Mouse (Mus musculus): ENCODE results near the gene Arid3a.
"Not testable (repeated sequence)": the region's sequence is repeated elsewhere in the genome, so short reads cannot be mapped to it uniquely, and the experiment has no call there.

The Arid3a gene

DNA sequence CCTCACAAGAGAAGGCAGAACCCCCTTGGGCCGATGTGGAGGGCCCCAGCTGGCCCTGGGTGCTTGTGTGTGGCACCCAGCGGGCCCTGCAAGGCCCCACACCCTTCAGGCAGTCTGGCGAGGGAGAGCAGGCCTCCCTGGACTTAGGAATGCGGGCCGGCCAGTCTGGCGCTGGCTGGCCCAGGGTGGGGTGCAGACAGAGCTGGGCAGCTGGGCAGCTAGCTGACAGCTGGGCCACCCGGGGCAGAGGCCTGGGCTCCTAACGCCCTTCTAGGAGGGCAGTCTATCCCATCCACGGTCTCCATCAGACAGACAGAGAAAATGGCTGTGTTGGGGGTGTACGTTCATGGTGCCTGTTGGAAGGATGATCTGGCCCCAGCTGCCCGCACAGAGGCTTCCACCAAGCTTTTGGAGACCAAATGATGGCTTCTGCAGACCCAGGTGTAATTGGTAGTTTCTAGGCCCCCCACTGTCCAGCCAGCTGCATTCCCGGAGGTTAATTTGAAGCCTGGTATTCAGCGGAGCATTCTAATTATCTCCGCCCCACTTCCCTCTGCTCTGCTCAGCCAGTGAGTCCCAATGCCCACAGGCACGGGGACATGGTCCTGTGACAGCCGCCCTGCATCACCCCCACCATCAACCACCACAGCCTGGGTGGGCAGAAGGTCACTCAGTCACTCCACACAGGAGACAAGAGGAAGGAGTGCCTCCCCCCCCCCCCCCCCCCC, 18.8 kb downstream of the Arid3a start:
- in situ Hi-C loops (cut with MboI, MseI): no loop called here

DNA sequence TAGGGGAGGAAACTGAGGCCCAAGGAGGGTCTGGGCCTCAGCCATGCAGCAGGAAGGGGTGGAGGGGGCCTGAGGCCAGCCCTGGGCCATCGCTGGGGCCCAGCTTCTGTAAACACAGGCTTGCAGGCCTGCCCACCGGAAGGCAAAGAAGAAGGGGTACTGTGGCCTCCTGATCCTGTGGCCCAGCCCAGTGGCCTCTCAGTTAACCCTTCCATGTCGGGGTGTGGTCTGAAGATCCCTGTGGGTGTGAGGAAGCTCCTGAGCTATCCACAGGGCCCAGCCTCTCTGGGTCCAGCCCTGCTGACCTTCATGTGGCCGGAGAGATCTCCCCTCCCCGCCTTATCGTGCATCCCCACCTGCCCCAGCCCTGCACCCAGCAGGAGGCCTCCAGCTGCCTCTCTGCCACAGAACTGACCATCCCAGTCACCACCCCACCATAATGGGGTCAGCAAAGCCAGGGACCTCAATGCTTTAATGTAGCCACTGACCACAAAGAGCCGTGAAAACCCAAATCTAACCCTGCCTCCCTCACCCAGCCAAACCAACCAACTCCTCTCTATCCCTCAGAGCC, 20.0 kb downstream of the Arid3a start:
- in situ Hi-C loops (cut with MboI, MseI): no loop called here

DNA sequence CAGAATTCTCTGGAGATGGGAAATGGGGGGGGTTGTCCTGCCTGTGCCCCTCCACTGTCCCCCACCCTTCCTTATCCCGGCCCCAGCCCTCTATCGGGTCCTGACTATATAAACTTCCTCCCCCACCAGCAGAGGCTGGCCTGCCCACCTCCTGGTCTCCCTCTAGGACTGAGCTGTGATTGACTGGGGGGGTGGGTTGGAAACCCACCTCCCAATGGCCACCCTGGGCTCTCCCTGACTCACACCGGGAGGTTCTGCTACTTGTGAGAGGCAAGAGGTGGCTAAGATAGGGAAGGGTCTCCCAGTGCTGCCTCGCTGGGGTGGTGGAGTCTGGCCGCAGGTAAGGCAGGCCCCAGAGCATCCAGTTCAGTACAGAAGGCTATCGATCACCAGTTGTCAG, 20.7 kb downstream of the Arid3a start:
- in situ Hi-C loops (cut with MboI, MseI): no loop called here

DNA sequence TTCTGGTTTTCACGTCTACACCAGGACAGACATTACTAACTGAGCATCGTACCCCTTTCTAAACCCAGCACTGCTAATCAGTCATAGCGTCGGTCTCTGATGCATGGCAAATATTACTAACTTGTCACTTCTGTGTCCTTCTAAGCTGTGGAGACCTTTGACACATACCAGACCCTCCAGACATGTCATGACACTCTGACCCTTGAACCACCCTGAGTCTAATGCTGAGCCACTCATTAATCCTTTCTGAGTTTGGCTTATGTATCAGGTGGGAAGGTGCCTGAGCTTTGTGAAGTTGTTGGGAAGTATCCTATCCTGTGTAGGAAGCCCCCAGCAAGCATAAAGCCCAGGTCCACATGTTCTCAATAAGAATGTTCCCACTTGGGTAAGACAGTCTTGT, 23.0 kb downstream of the Arid3a start:
- in situ Hi-C loops (cut with MboI, MseI): loop anchor here (5.0 kb wide), 1 partner anchor 63 kb away; the partner anchor contains the start of gene Elane

DNA sequence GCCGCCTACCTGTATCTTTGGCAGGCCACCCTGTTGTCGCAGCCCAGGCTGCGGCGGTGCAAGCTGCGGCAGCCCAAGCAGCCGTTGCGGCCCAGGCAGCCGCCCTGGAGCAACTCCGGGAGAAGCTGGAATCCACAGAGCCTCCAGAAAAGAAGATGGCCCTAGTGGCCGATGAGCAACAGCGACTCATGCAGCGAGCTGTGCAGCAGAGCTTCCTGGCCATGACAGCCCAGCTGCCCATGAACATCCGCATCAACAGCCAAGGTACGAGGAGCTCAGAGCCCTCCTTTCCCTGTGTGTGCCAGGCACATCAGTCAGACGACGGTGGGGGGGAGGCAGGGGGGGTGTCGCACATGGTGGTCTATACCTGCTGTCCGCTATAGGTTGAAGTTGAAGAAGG, 23.8 kb downstream of the Arid3a start:
- in situ Hi-C loops (cut with MboI, MseI): loop anchor here (5.0 kb wide), 1 partner anchor 63 kb away; the partner anchor contains the start of gene Elane

DNA sequence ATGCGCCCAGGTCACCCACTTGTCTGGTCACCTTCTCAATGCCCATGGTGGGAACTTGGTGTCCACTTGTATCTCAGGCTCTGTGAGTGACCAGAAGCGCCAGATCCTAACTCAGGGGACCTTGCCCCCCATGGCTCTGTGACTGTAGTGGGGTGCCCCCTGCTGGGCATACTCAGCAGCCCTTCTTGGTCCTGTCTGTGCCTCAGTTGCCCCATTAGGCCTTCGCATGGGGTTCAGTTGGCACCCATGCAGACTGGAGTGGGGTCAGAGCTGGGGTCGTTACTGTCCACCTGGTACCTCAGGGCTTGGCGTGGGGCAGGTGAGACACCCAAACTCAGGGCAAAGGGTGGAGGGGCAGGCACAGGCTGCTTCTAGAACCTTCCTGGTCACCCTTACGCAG, 27.1 kb downstream of the Arid3a start:
- in situ Hi-C loops (cut with MboI, MseI): loop anchor here (5.0 kb wide), 1 partner anchor 67 kb away; the partner anchor contains the start of gene Elane

DNA sequence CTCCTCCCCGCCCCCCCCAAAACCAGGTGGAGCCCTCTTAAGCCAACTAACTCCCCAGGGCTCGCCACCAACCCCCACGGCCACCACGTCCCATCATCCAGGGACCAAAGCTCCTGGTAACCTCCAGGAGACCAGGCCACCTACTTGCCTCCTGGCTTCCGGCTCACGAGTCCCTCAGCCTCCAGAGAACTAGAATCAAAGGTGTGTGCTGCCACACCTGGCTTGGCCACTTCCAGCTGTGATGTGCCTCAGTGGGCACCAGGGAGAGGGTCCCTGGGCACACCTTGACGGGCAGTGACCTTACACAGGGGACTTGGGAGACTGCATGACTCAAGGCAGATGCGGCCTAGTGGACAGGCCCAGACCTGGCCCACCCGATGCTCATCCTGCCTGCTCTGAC, 28.8 kb downstream of the Arid3a start:
- in situ Hi-C loops (cut with MboI, MseI): no loop called here

DNA sequence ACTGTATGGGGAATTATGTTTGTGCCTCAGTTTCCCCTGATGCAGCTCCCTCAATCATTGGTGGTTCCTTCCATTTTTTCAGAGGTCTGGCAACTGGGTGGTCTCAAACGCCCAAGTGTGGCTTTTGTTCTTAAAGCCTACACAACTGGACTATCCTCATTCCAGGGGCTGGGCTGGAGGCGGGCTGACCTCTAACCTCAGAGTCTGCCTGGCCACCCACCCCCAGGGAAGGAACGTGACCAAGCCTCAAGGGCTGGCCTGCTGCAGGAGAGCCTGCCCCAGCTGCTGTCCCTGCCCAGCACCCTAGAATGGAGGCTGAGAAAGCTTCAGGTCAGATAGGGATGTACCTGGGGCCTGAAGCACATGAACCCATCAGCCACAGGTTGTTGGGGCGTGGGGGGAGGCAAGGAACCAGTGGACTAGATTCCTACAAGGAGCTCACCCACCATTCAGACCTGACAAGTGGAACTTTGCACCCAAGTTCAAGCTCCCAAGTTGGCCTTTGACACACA, 29.9 kb downstream of the Arid3a start:
- in situ Hi-C loops (cut with MboI, MseI): no loop called here

DNA sequence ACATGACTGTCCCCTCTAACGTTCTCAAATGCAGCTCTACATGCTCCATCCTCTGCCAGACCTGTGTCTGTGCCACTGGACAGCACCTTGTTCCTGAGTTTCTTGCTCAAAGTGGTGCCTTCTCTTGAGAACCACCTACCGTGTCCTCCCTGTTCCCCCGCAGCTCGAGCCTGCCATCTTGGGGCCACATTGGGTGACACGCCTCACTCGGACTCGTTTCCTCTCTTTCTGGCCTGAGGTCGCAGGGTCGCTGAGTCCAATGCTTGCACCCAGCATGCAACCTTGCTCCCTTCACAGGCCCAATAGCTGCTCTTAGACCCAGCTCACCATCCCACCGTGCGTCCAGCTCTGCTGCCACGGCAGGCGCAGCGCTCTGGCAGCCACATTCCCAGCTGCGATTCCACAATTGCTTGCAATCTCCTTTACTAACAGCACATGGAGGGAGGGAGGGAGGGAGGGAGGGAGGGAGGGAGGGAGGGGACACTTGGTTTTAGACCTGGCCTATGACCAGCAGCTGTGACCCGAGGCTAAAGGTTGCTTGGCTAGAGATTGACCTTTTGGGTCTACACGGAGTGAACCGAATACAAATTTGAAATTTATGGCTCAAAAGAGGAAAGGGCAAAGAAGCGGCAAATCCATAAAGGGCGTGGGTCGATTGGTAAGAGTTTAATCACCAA, 31.4 kb downstream of the Arid3a start:
- in situ Hi-C loops (cut with MboI, MseI): no loop called here

DNA sequence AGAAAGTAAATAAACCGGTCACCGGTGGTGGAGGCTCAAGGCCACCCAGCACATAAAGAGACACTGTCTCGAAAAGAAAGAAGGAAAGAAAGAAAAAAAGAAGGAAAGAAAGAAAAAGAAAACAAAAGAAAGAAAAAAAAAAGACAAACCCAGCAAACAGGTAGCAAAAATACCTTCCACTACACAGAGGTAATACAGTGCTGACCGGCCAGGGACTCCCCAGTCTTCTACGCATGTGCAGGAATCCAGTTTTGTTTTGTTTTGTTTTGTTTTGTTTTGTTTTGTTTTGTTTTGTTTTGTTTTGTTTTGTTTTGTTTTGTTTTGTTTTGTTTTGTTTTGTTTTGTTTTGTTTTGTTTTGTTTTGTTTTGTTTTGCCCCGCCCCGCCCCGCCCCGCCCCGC, 32.6 kb downstream of the Arid3a start:
- in situ Hi-C loops (cut with MboI, MseI): not testable (repeated sequence)

DNA sequence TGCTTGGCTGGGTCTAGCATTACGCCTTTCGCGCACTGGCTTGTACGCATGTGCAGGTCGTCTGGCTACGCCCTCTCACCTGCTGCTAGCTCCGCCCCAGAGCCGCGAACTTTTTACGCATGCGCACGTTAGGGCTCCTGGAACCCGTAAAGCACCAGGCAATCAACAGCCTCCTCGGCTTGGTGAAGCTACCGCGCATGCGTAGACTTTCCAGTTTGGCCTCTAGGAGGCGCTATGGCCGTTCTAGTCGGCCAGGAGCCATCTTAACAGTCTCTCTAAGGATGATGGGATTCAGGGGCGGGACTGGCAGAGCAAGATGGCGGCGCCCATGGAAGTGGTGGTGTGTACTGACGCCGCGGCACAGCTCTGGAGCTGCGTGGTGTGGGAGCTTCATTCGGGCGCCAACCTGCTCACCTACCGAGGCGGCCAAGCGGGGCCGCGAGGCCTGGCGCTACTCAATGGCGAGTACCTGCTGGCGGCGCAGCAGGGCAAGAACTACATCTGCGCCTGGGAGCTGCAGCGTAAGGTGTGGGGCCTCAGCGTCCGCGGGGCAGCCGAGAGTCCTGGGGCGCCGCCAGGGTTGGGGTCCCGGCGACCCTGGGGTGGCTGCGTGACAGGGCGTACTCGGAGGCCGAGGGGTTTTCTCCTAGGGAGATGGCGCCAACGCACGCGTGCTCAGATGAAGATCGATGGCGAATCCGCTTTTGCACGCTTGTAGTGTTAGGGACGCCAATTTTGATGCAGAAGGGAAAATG, 33.2 kb downstream of the Arid3a start, which contains the start of gene Wdr18:
TSS of gene Wdr18 (plus strand) at position 306 of the 755 bp plus-strand sequence.
- in situ Hi-C loops (cut with MboI, MseI): no loop called here

DNA sequence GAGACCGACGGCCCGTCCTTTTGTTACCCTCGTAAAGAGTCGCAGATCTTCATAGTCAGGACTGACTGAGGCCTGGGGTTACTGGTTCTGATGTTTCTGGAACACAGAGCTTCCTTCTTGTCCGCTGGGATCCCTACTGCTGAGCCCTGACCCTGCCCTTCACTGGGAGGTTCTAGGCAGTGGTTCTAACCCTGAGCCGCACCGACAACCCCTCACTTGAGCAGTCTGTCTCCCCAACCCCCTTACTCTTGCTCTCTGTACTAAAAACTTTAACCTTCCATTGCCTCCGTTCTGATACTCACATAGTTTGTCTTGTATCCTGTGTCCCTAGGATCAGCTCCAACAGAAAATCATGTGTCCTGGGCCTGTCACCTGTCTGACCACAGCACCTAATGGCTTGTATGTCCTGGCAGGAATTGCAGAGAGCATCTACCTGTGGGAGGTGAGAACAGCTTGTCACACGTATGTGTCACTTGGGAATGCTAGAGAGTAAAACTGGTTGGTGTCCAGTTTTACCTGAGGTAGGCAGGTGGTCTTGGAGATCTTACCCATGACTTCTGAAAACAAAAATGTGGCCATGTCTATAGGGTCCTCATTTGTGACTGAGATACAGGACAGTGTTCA, 33.9 kb downstream of the Arid3a start:
- in situ Hi-C loops (cut with MboI, MseI): no loop called here

DNA sequence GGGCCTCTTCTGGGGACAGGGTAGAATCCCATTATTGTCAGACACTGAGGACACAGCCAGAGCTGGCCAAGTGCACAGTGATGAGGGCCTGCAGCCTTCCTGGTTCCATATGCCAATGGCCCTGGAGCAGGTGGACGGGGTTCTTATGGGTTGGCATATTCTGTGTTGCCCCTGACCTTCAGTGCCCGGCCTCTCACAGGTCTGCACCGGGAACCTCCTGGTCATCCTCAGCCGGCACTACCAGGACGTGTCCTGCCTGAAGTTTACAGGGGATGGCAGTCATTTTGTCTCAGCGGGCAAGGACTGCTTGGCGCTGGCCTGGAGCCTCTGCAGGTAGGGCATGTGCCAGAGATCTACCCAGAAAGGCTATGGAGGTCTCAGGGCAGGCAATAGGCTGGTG, 37.9 kb downstream of the Arid3a start:
- in situ Hi-C loops (cut with MboI, MseI): no loop called here

DNA sequence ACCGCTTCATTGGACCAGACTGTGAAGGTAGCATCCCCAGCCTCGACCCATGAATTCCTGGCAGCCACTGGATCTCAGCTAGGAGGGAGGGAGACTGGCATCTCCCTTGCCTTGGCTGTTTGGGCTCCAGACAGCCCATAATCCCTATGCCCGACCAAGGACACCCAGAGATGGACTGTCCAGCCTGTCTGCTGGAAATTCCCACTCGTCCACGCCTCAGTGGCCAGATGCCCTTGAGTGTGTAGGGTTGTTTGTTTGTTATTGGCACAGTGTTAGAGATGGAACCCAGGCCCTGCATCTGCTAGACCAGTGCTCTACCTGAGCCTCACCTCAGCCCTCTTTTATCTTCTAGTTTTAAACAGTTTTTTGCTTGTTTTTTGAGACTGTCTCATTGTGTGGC, 38.5 kb downstream of the Arid3a start:
- in situ Hi-C loops (cut with MboI, MseI): no loop called here

DNA sequence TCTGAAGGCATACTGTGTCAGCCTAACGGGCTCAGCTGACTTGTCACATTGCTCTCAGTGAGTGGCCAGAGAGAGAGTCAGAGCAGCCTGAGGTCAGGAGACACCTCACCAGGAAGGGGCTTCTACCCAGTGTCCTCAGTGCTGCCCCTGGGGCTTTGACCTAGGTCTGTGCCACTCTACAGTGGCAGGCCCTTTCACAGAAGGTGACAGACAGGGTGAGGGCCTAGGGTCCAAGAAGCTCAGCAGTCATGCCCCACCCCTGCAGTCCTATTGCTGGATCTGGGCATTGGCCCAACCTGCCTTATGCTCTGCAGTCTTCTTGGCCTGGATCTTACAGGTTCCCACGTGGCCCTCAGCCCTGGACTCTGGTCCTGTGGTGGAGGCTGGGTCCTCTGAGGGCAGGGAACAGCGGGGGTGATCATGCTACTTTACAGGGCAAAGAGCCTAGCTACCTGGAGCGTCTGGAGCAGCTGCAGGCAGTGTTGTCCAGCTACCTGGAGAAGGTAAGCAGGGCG, 40.1 kb downstream of the Arid3a start:
- in situ Hi-C loops (cut with MboI, MseI): no loop called here

DNA sequence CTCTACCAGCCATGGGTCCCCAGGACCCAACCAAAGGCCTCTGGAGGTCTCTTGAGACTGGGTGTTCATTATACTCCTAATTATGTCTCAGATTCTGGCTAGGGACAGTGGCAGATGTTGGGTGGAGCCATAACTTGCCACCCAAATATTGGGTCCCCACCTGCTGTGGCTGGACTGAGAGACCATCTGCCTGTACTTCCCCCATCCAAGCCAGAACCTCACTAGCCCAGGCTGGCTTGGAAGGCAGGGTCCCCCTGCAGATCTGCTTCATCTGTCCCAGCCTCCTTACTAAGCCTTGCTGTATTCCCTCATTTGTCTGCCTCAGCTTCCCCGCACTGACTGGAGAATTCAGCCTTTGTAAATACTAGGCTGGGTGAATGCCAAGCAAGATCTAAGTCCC, 41.3 kb downstream of the Arid3a start:
- in situ Hi-C loops (cut with MboI, MseI): no loop called here

DNA sequence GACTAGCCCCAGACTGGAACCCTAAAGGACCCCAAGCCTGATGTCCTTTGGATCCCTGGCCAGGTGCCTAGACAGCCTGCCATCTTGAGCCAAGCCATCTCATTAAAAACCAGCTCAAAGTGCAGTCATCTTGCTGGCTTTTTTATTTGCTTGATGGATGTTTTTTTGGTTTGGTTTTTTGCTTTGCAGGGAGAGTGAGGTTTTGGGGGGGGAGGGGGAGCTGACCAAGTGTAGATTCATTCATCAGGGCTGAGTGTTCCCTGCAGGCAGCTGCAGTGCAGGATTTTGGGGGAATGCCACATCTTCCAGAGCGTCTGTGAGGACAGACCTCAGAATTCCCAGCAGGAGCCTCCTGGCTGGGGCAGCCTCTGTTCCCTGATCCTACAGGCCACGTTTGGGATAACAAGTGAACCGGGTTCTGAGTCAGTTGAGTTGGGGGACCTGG, 42.3 kb downstream of the Arid3a start:
- in situ Hi-C loops (cut with MboI, MseI): no loop called here

DNA sequence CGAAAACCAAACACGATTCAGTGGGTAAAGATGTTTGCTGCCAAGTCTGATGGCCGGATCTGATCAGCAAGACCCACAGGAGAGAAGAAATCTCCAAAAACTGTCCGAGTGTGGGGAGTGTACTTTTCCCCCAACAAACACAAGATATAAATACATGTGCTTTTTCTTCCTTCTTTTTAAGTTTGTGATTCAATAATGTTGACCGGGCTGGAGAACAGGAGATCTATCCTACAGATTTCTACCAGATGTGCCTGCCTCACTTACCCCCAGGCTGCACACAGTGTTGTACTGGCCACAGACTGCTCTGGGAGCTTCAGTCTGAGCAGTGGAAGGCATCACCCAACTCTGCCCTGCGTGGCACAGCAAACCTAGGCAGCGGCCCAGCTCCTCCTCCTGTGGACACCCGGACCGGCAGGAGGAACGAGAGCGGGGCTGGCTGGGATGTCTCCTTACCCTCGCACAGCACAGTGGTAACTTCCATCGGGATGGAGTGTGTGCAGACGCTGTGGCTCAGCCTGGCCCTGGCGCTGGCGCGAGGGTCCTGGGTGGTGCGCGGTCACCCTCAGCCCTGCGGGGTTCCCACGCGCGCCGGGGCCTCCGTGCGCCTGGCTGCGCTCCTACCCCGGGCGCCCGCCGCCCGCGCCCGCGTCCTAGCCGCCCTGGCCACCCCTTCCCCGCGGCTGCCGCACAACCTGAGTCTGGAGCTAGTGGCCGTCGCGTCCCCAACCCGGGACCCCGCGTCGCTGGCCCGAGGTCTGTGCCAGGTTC, 43.8 kb downstream of the Arid3a start, which contains the start of gene Grin3b:
TSS of gene Grin3b (plus strand) at position 301 of the 768 bp plus-strand sequence.
- in situ Hi-C loops (cut with MboI, MseI): no loop called here

DNA sequence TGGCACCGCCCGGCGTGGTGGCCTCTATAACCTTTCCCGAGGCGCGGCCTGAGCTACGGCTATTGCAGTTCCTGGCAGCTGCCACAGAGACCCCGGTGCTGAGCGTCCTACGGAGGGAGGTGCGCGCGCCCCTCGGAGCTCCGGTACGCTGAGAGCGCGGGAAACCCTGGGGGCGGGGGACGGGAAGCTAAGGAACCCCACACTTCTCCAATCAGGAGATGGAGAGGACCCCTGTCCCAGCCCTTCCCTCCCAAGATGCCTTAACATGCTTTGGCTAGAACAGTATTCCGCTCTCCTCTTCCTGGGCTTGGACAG, 44.3 kb downstream of the Arid3a start:
- in situ Hi-C loops (cut with MboI, MseI): no loop called here

DNA sequence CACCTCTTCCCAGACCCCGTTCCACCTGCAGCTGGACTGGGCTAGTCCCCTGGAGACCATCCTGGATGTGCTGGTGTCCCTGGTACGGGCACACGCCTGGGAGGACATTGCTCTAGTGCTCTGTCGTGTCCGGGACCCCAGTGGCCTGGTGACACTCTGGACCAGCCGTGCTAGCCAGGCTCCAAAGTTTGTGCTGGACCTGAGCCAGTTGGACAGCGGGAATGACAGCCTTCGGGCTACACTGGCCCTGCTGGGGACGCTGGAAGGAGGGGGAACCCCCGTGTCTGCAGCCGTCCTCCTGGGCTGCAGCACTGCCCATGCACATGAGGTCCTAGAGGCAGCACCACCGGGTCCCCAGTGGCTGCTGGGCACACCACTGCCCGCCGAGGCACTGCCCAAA, 46.0 kb downstream of the Arid3a start:
- in situ Hi-C loops (cut with MboI, MseI): no loop called here

Data from T-helper 1 cell (primary cell).